Mouse (Mus musculus) heart, postnatal 14 days (tissue): ENCODE data around the gene Dhdds. TPM values are rescaled to one million over a fixed set of nuclear protein-coding genes. Genes with fewer than 3 reads are reported as not detected.

Experiments
- DNase-seq, 2 experiments: peaks; one replicate each; pipeline ENCODE4 v3.0.0; 2021 to 2022
- intact Hi-C: fragments of 180-260 bp; cut with DNase I; formaldehyde crosslinking; loops from one replicate; pipeline ENCODE4 v1.15.1; 2025
- total RNA-seq, 2 experiments: library from RNA; stranded (reverse); gene quantifications; 2 replicates each; pipeline ENCODE4 v1.2.3; 2021

The Dhdds gene
- total RNA-seq, 2 experiments from 2014 or later = 25.5 to 27.5 TPM

DNA sequence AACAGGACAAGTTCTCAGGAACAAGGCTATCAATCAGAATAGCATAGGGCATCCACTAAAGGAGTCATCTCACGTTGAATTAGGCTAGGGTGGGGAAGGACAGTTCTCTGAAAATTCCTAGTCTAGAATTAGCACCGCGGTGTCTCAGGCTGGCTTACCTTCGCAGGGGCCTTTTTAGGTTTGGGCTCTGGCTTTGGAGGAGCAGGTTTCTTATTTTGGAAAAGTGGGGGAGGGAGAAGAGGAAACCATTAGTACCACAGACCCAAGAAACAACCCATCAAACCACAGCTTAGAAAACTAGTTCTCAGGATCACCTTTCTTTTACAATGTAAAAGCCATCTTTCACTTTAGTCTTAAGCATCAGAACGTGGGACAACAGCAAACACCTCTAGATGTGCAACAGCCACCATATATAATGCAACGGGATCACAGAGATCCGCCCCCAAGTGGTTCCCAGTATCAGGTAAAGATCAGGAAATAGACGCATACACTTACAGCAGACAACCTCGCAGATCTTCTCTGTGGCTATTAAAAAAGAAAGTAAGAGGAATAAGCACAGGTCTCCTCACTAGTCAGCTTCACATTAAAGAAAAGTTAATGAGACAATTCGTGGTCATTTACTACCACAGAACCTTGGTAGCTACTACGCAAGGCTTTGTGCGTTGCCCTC is 34.3 kb downstream of the Dhdds start:
- intact Hi-C loops = no loop called here
- no peak for DNase-seq

DNA sequence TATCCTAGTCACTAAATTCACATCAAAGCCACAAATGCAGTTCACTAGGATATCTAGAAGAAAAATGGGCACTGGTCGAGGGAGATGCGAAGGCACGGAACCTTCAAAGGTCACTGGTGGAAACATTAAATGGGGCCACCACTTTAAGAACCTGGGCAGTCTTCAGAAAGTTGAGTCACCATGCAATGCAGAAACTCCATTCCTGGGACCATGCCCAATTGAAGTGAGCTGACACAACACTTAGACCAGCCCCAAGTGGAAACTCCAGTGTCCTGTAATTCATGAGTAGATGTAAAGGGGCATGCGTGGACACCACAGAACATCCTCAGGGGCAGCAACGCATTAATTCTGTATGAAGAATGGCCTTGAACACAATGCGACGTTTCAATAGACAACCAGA is 38.2 kb downstream of the Dhdds start:
- intact Hi-C loops = no loop called here
- no peak for DNase-seq

DNA sequence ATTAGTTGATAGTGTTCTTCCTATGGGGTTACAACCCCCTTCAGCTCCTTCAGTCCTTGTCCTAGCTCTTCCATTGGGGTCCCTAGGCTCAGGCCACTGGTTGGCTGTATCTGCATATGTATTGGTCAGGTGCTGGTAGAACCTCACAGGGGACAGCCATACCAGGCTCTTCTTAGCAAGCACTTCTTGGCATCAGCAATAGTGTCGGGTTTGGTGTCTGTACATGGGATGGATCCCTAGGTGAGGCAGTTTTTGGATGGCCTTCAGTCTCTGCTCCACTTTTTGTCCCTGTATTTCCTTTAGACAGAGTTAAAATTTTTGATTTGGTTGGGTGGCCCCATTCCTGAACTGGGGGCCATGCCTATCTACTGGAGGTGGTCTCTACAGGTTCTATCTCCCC is 41.8 kb downstream of the Dhdds start:
- intact Hi-C loops = no loop called here
- no peak for DNase-seq

DNA sequence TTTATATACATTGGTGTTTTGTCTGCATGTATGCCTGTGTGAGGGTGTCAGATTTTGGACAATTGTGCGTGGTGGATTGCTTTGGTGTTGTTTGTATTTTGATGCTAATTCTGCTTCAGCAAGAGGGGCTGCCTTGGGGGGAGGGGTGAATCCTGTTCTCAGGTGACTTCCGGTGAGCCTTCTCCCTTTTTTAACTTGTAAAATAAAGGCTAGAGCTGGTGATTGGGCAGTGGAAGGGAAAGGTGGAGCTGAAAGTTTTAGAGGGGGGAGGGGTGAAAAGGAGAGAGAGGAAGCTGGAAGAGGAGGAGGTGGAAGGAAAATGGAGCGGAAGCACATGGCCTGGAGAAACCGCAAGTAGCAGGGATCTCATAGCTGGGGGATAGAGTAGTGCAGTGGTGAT is 44.4 kb downstream of the Dhdds start:
- no peak for DNase-seq
- intact Hi-C loops = no loop called here

DNA sequence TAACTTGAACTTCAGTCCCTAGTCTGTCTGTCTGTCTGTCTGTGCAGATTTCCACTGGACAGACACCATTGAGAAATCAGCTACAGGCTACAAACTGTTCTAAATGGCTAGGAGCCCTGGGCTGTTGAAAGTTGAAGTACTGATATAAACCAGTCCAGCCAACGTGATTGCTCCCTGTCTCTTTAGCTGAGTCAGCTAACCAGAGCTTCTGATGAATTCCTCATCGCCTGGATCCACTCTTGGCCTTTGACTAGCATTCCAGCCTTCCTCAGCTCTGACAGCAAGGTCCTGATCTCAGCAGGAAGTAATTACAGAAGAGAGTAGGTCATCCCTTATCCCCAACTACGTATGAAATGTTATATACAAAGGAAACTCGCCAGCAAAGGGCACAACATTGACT is 54.0 kb downstream of the Dhdds start:
- intact Hi-C loops = no loop called here
- no peak for DNase-seq

DNA sequence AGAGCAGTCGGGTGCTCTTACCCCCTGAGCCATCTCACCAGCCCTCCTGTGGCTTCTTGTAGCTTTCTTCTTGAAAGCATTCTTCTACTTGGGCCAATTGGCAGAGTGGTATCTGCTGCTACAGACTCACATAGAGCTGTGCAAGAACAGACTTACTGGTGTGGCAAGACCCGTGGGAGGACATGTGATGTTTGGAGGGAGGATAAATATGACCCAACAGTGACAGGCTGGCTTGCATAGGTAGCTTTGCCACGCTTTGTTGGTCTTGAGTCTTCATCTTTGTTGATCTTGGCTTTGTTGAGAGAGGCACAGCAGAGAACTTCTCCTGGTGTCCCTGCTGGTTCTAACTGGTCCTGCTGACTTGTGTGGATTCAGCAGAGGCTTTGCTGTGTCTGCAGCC is 56.9 kb downstream of the Dhdds start:
- no peak for DNase-seq
- intact Hi-C loops = no loop called here

DNA sequence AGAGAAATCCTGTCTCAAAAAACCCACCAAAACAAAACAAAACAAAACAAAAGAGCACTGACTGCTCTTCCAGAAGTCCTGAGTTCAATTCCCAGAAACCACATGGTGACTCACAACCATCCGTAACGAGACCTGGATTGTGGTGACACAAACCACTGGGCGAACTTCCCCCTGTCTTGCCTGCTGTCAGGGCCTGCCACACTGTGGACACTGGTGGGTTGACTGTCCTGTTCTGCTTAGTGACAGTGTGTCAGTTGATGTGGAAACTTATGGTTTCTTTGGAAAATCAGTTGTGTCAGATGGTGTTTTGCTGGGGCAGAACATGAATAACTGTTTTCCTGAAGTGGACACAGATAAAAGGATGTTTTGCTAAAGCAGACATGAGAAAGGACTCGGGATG is 58.0 kb downstream of the Dhdds start:
- intact Hi-C loops = no loop called here
- no peak for DNase-seq

DNA sequence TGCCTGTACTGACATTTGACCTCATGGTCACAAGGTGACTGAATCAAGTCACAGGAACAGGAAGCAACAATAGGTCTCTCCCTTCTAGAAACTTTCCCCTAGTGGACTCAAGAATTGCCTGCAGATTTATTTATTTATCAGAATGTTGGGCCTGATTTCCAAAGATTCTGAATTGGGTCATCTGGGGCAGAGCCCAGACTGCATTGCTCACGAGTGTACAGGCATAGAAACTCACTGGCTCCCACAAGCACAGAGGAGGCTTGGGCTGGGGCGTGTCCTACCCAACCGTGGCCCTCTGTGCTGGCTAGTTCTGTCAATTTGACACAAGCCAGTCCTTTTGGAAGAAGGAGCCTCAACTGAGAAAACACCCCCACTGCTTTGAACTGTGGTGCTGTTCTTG is 59.1 kb downstream of the Dhdds start:
- DNase-seq = peak; percentile 22 to 37
- intact Hi-C loops = no loop called here

DNA sequence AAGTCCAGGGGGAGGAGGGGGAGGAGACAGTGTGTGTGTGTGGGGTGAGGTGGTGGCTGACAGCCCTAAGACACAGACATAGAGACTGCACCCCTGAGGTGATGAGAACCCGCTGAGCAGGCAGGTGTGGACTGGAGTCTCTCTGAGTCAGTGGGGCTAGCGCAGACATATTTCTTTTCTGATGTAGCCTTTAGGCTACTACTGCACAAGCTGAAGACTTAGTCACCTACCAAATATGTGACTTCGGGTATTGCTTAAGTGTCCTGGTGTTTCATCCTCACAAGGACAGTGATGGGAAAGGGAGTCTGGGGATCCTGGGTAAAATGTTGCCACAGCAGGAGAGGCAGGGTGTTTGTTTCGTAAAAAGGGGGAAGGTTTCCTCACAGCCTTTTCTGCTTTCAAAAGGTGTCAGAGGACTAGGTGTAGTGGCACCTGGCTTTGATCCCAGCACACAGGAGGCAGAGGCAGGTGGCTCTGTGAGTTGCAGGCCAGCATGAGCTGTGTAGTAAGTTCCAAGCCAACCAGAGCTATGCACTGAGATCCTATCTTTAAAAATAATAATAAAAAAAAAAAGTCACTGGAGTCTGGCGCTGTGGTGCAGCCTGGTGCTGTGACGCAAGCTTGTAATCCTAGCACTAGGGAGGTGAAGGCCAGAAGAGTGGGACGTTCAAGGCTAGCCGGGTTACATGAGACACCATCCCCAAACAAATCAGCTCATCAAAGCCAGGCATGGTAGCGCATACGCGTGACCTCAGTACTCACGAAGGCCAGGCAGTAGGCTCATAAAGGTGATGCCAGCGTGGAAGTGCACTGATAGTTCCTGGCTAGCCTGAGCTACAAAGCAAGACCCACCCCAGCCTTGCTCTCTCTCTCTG is 60.1 kb downstream of the Dhdds start:
- intact Hi-C loops = no loop called here

DNA sequence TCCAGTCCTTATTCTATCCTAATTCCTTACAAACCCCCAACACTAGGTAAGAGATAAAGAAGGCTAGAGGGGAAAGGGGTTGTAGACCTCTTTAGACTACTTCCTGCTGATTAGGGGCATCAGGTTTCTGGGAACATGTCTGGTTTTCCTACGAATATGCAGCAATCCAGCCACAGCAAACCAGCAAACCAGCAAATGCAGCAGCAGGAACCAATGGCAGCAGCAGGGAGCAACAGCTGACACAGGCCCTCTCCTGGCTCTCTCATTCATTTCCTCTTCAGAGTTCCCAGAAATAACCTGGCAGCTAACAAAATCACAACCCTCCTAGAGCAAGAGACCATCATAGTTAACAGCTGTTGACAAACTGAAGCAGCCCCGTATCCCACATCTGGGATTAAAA is 62.6 kb downstream of the Dhdds start:
- intact Hi-C loops = no loop called here
- no peak for DNase-seq

More for the DNA sequence above, 60.1 kb downstream of the Dhdds start:
- DNase-seq = no peak

DNA sequence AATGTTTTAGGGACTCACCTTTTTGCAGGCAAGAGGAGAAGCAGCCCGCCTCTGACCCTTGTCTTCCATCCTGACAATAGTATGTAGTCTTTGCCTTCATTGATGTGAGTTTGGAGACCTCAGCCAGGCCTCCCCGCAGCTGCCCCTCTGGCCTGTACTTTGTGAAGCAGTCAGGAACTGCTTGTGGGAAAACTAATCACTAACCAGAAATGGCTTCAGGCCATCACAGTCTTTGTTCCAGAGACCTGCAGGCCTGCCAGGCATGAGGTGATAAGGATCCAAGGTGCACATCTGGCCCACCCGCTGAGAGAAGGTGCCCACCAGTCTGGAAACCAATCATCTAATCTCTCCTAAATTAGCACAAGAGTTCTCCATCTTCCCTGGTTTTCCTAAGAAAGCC is 68.9 kb downstream of the Dhdds start:
- intact Hi-C loops = no loop called here
- DNase-seq = no peak

DNA sequence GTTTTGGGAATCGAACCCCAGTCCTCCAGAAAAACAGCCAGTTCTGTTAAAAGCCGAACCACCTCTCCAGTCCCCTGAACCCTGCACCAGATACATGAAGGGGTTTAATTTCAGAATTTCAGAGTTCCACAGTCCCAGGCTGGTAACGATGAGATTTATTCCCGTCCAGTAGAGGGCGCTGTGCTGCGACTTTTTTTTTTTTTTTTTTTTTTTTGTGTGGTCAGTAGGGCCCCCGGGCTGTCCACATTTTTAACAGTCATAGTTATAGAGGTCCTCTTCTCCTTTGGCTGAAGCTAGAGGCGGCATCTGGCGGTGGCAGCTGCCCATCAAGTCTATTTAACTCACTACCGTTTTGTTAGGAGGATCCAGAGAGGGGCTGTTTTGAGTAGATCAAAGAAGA is 69.4 kb downstream of the Dhdds start:
- intact Hi-C loops = no loop called here
- DNase-seq = peak in 1 of 2 experiments; percentile 23

DNA sequence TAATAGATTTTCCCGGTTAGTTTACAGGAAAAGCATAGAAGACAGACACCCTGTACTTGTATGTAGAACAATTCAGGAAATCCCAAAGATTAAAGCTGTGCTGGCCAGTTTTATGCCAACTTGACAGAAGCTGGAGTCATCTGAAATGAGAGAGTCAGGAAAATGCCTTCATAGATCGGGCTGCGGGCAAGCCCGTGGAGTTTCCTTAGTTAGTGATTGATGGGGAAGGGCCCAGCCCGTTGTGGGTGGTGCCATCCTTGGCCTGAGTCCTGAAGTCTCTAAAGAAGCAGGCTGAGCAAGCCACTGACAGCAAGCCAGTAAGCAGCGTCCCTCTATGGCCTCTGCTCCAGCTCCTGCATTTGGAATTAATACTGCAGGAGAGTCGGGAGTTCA is 71.4 kb downstream of the Dhdds start:
- intact Hi-C loops = no loop called here
- DNase-seq = peak; percentile 8 to 12

DNA sequence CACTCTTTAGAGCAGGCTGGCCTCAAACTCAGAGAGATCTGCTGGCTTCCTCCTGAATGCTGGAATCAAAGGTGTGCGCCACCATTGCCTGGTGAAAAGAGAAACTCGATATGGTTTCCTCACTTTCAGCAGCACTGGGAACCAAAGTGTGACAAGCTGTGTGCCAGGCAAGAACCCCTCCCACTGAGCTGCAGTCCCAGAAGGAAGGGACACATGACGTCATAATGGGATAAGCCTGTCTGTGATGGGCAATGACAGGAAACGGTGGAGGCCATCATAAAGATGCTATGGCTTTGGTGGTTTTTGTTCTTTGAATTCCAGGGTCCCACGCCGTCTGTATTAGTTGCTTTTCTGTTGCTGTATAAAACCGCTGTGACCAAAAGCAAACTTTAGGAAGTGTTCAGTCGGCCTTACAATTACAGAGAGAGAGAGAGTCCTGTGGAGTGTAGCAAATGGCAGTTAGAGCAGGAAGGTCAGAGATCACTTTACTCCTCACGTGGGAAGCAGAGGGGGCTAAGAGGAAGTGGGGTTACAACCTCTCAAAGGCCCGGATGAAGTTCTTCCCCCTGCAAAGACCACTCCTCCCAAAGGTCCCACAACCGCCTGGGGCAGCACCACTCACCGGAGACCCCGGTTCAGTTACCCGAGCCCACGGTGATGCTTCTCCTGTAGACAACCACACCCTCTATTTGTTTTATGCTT is 72.0 kb downstream of the Dhdds start:
- no peak for DNase-seq
- intact Hi-C loops = no loop called here

DNA sequence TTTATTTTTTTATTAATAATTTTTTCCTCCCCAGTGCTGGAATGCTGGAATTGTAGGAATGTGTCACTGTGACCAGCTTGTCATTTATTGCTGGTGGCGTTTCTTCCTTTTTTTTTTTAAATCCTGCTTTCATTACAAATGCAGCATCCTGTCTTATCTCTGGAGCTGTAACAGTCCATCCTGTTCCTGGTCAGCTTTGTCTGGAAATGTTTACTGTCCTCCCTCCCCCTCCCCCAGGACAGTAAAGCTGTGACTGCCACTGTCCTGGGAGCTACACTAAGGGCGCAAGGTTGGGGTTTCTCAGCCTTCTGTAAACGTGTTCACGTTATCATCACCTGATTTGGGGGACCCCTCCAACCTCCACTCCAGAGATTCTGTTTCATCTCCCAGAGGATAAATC is 75.5 kb downstream of the Dhdds start:
- no peak for DNase-seq
- intact Hi-C loops = no loop called here

DNA sequence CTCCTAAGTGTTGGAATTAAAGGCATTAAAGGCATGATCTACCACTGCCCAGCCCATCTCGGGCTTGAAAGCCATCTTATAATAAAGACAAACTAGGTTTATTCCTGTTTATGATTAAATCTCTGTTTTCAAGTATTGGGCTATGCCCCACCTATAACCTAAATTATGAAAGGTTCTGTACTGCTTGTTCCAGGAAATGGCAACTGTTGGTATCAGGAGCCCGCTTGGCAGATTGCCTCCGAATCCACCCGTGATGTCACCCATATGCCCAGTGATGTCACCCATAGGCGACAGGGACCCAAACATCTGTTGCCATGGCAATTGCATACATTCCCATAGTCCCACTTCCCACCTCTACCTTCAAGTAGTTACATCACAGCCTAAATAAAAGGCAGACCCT is 77.0 kb downstream of the Dhdds start:
- DNase-seq = no peak
- intact Hi-C loops = no loop called here

Other genes starting within 250 kb of the Dhdds start
- 10 to 100 TPM; 45.2 to 48.8 TPM for gene Arid1a, start 244.1 kb downstream of the Dhdds start, total RNA-seq
- 1 to 10 TPM; 7.4 to 9.3 TPM for gene Rps6ka1, start 113.1 kb downstream of the Dhdds start, total RNA-seq
- 100 to 1,000 TPM; 129 to 151 TPM for gene Hmgn2, start 32.3 kb downstream of the Dhdds start, total RNA-seq
- gene Lin28a, start 17.9 kb upstream of the Dhdds start, total RNA-seq = not detected
- gene Zfp683, start 52.9 kb upstream of the Dhdds start, total RNA-seq = not detected
- gene Crybg2, start 59.9 kb upstream of the Dhdds start, total RNA-seq = under 1 TPM in 1 of 2 experiments, not detected in 1; 0.24 TPM
- gene Cd52, start 94.2 kb upstream of the Dhdds start, total RNA-seq = 10 to 100 TPM in 1 of 2 experiments, 1 to 10 TPM in 1; 3.5 to 10.3 TPM
- gene Ubxn11, start 101.7 kb upstream of the Dhdds start, total RNA-seq = 1 to 10 TPM; 1.4 to 1.7 TPM
- 10 to 100 TPM; 47.4 to 51.4 TPM for gene Sh3bgrl3, start 127.9 kb upstream of the Dhdds start, total RNA-seq
- gene Cep85, start 186.2 kb upstream of the Dhdds start, total RNA-seq = 10 to 100 TPM; 31.5 to 33.7 TPM
- not detected for gene Gm7534, start 202.1 kb upstream of the Dhdds start, total RNA-seq
- gene Catsper4, start 226.5 kb upstream of the Dhdds start, total RNA-seq = not detected
- 1 to 10 TPM; 2.3 to 3.2 TPM for gene Cnksr1, start 237.5 kb upstream of the Dhdds start, total RNA-seq
- gene E130218I03Rik, start 242.7 kb upstream of the Dhdds start, total RNA-seq = not detected
- 1 to 10 TPM; 2.4 to 3.3 TPM for gene Zfp593, start 244.7 kb upstream of the Dhdds start, total RNA-seq
- not detected for gene Gm30191, start 246.0 kb upstream of the Dhdds start, total RNA-seq